Mouse (Mus musculus): ENCODE results near the gene Gramd1b.

Gene Gramd1b

DNA sequence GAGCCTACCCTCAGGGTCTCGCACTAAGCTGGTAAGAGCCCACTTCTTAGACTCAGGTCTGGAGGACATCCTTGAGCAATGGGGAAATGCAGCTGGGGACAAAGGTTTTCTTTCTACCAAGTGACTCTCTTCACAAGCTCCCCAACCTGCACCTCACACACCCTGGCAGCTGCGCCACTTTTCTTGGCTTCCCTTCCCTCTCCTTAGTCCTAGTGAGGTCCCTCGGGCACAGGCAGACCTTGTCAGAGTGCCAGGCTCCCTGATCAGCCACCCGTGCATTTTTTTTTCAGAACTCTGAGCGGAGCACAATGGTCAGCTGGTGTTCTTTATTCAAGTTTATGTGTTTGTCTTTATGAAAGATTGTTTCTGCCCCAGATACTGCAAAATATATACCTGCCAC, 194.5 kb downstream of the Gramd1b start:
- peak; percentile 42 for DNase-seq (ENCODE audit: low spot score)

DNA sequence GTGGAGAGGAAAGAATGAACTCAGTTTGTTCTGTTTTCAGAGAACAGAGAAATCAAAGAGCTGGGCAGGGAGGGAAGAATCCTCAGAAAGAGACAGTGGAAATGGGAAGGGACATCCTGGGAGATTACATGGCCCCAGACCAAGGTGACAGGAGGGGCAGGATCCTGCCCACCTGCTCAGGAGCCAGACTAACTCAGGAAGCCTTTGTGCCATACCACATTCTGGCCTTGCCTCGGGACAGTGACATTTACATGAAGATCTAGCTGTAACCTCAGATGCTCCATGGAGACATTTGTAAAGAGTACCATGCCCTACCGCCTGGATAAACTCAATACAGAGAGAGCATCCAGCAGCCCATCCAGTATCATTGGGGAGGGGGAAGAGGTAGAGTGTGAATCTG, 196.6 kb downstream of the Gramd1b start:
- no peak for DNase-seq (ENCODE audit: low spot score)

DNA sequence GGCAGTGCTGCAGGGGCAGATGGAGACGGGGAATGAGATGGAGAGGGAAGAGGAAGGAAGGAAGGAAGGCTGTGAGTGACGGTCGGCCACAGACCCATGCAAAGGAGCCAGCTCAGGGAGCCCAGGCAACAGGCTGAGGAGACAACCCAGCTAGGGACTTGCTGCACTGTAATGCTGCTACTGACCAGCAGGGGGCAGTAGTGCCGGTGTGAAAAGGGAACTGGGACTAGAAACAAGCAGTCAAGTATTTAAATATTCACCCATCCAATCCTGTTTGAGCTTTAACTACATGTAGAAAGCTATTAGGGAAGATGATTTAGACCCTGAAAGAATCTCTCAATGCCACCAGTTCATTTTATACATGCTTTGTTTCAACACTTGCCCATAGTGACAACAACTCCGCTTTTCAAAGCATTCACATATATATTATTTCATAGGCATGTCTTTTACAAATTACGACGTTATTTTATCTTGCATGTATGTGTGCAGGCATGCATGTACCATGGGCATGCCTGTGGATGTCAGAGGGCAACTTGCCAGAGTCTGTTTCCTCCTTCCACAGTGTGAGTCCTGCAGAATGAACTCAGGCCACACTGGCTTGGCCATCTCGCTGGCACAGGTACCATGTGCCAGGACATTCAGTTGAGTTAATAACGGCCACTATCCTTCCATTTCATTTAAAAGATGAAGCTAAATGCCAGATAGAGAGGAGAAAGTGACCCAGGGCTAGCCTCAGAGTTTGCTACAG, 197.4 kb downstream of the Gramd1b start:
- peak; percentile 79 for DNase-seq (ENCODE audit: low spot score)

DNA sequence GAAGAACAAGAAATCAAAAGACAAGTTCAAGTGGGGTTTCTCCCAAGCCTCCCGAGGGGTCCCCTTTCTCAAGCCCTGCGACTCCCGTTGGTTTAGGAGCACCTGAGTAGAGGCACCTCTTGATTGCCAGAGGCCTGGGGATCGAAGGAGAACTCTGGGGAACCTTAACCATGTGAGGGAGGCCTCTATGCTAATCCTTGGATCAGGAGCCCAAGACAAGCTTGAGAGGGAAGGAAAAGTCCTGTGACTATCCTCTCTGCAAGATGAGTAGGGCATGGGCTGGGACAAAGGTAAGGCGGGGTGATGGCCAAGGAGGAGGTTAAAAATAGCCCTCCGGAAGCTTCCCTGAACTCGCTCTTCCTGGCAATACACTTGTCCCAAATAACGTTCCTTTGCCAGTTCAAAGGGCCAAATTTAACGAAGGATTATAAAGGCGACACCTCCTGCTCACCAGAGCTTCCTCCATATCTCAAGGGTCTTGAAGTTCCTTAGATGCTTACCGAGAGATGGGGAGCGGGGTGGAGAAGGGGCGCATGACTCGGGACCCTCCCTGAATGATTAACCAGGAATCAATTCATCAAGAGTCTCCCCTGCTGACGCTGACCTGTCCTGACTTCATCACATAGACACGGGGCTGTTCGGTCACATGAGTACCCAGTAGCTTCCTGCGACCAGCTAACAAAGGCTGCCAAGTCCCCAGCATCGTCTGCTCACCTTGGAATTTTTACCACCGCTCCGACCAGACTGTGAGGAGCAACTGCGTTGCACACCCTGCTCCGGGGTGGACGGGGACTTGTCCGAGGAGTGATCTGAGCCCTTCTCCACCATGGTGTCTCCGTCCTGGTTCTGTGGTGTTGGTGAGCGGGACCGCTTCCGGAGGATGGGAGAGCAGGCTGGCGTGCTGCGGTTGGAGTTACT, 198.2 kb downstream of the Gramd1b start:
- no peak for DNase-seq (ENCODE audit: low spot score)

DNA sequence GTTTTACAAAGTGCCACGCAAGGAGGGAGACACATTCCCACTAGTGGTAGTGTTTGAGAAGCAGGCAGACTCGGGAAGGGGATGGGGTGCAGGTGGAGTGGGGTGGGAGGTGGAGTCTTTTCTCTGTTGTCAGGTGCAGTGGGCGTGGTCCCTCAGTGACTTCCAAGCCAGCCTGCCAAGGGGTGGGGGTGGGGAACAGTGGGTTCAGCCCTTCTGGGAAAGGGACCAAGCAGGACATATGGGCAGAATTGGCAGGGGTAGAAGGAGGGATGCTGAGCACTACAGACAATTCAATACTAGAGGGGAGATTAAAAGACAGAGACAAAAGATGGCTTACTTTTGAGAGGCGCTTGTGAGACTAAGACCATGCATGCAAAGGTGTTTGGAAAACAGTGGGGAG, 198.9 kb downstream of the Gramd1b start:
- no peak for DNase-seq (ENCODE audit: low spot score)

DNA sequence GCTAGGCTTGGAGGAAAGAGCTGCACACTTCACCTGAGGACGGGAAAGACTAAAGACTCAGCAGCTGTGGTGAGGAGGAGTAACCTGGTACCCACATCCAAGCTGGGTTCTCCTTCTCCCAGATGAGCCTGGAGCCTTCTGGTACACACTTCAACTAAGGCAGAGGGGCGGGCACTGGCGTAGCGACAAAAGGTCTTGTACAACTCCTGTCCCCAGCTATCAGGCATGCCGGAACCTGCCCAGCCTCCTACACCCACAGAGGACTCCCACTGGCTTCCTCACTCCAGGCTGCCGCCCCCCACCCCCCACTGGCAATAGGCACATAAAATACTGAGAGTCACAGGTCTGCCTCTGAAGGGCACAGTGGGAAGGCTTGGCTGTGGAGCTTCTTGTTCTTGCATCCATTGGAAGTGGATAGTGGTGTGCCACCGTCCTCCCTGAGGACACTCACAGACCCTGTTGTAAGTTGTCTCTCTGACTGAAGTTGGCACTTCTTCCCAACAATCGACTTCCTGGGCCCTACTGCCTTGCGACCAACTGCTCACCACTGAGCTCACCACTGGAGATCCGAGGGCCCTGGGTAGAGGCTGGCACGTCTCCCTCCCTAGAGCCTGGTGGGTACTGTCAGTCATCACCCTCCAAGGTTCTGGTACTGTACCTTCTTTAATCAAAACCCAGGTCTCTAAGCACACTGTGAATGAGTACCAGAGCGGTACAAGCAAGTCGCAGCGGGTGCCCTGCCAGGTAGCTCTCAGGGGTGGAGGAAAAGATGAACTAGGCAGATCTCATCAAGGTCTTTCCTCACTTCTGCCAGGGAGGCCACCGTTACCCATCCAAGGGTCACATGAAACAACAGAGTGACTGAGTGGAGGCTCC, 199.5 kb downstream of the Gramd1b start:
- no peak for DNase-seq (ENCODE audit: low spot score)

DNA sequence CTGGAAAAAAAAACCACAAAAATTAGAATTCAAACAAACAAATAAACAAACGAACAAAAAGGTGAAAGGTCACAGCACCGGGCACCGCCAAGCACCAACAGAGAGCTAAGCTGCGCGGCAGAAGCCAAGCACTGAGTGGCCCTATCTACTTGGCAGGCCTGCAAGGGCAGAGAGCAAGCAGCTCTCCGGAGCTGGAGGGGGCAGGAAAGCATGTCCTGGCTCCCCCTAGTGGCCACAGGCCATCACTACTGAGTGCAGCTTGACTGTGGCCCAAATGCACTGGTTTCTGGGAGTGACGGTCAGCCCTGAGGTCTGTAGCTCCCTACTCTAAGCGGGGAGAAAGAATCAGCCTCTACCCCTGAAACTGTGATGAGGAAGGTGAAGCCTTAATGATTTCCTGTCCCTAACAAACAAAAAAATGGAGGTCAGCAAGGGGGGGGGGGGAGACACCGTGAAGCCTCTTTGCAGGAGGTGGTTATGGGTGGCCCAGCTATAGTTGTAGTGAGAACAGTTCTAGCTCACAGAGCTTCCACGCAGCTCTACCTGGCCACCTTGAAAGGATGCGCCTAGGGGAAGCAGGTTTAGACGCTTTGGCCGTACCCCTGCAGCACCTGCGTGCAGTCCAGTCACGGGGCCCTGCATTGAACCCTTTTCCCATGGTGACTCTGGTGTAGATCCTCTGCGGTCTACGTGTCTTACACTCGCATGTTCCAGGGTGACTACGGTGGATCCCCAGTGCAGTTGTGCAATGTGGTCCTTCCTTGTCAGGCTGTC, 200.4 kb downstream of the Gramd1b start:
- peak; percentile 90 for DNase-seq (ENCODE audit: low spot score)

DNA sequence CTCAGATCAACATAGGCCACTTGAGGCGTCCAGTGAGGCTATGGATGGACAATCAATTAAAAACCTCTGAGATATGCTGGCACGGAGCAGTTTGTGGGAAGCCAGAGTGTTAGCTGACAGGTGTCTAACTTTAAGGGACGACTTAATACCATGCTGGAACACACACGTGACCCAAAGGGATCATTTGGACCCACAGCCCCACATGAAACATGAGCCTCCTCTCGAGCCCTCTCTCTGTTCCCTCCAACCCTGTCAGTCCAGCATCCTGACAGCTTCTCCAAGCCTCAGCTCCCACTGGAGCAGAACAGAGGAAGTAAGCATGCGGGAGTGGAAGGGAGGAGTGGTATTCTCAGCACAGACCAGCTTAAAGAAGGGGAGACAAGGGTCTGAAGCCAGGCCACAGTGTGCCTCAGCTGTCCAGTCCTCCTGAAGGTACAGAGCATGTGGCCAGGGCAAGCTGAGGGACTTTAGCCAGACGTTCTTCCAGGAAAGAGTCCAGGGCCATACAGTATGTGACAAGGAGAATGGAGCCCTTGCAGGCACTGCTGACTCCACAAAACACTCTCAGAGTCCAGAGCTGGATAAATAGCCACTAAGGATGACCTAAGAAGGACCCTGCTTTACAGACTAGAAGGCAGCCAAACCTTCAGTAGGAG, 204.8 kb downstream of the Gramd1b start:
- no peak for DNase-seq (ENCODE audit: low spot score)

DNA sequence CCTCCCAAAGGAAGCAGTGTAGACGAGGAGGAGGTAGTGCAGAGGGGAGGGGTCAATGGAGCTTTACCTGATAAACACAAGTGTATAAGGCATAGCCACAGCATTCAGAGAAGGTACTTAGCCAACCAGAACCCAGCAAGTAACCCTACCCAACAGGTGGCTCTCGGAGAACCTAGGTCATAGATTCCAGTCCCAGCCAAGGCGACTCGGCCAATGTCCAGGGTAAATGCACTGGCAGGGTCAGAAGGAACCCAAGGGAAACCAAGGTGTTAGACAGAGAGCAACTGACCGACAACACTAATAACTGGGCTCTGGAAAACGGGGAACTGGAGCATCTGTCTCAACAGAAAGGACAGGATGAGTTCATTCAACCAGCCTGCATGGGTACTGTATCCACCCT, 206.4 kb downstream of the Gramd1b start:
- no peak for DNase-seq (ENCODE audit: low spot score)

DNA sequence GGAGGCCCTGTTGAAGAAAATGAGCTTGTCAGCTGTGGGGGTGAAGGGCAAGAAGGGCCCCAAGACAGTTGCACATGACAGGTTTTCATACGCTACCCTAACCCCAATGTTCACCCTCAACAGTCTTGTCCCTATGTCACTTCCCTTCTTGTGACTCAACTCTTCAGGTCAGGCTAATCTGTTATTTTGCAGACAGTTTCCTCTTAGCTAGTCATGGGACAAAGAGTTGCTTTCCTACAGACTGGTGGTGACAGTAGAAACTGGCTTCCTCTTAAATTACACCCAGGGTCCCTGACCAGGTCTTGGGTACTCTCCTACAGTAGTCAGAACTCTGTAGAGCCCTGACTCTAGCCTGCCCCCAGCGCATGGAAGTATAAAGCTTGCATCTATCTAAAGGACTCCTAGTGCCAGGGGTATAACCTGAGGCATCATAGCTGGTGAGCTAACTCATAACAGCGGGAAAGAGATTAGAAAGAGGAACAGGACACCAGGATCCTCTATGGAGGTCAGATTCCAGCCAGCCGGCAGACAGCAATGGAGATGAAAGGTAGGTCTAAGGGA, 206.9 kb downstream of the Gramd1b start:
- no peak for DNase-seq (ENCODE audit: low spot score)

DNA sequence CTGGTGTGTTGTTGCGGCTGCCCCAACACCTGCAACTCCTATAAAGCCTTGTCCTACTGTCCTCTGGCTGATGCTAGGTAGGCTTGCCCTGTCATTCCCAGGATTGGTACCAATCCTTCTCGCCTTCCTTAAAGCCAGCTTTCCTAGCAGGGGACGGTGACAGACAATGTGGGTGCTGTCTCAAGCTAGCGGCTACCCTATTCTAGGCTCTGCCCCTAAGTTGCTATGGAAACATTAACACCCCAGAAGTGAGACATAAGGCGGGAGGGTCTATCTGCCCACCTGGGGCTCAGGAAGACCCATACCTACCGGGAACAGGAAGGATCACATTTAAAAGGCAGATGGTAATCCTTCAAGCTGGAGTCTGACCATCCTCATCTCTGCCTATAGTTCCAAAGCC, 207.4 kb downstream of the Gramd1b start:
- DNase-seq (ENCODE audit: low spot score), result no peak

DNA sequence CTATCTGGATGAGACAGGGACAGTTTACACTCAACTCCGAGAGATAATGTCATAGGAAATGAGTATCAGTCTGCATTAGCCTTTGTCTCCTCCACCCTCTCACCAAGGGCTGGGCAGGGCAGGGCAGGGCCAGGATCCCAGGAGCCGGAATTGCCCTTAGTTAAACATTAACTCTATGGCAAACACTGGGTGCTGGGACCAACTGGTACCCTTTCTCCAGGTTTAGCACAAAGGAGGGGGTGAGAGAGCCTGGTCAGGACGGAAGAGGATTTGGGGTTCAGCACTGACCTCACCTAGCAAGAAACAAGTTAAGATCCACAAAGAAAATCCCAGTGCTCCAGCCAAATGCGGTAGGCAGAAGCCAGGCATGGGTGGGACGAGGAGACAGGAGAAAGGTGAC, 208.0 kb downstream of the Gramd1b start:
- DNase-seq (ENCODE audit: low spot score), result no peak

DNA sequence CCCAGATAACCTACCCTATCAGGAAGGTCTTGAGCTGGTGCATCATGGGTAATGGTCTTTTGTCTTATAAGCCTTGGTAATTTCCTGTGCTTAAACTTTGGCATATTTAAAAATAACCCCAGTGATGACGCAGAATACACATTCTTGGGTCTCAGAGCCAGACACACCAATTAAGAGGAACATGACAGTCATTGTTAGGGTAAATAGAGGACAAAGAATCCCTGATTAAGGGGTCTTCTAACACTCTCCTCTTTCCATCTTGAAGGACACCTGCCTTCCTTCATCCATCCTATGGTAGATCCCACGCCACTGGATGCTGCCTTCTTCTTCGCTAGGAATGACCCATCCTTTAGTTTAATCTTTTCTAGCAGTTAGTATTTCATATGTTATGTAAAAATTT, 208.8 kb downstream of the Gramd1b start:
- DNase-seq (ENCODE audit: low spot score), result no peak

DNA sequence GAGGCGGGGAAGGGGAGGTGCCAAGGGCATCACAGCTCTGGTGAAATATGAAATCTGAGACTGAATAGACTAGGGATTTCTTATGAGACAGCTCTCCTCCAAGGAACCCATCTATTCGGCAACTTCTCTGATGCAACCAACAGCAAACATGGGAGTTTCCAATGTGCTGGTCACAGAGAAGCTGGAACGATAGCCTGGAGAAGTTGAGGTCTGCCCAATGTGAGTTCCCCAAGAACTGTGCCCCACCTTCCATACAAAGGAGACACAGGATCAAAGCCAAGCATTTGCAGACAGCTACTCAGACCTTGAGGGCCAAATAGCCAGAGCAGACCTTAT, 209.5 kb downstream of the Gramd1b start:
- no peak for DNase-seq (ENCODE audit: low spot score)

DNA sequence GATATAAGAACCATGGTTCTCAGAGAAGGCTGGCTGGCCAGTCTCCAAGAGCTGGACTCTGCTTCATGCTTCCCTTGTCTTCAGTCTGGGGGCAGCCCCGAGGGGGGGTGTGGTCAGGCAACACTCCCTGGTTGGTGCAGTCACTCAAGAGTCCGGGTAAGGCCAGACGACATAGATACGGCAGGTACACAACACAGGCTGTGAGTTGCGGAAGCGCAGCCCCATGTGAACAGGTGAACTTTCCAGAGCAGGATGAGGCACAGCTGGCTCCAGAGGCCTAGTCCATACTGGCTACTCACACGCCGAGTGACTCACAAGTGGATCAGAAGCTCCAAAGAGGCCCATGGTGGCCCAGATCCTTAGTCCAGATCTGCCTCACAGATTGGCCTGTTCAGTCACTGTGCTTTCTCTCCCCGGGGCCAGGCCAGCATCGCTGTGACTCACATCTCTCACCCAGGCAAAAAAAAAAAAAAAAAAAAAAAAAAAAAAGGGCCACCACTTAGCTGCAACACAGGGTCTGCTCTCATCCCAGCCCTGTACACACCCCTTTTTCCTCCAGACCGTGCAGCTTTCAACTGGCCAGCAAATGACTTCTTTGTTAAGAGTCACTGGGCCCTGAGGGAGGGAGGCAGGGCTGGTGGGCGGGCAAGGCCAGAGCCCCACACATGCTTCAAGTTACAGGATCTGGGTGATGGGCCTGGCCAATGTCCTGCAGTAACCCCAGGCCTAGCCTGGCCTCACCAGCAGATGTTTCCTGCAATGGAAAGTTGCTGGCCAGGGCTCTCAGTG, 210.1 kb downstream of the Gramd1b start:
- DNase-seq (ENCODE audit: low spot score), result peak; percentile 61

DNA sequence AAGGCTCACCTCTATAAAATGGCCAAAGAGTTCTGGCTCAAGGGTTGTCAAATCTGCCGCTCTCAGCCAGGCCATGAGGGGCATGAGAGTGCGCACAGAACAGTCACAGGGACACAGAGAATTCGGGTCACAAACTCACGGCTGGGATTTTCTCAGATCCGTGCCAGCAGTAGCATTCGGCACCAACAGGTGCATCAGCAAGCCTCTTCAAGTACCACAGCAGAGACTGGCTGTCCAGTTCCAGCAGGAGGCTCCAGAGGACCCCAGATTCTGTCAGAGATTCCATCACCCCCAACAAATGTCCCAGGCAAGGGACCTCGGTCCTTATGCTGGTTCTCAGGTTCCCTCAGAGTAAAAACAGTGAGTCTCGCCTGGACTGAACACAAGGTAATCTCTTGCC, 210.8 kb downstream of the Gramd1b start:
- DNase-seq (ENCODE audit: low spot score), result no peak

DNA sequence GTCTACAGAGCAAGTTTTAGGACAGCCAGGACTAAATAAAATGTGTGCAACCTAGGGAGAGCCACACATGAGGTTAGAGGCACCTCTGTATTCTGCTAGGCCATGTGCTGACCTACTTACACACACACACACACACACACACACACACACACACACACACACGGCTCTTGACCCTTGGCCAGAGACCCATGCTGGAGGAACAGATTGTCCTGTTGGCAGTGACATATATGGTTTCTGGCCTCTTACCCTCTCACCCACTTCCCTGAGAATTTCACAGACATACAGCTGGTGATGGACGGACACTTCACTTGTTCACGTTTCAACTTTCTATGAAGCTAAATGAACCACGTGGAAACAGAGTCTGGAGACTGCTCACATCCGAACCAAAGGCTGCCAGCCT, 212.4 kb downstream of the Gramd1b start:
- DNase-seq (ENCODE audit: low spot score), result no peak

DNA sequence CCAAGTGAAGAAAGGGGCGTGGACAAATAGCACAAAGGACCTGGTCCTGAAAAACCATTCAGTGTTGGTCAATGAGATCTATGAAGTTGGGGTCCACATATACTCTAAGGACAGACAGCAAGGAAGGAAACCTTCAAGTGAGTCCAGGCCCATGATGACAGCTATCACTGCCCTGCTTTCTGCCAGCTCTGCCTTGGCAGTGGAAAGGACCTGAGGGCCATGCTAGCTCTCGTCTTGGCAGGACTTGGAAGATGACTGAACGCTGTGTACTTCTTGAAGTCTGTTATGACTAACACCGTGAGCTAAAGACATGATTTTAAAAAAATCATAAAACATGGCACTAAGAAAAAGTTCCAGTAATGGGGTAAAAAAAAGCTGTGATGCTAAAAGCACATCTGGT, 213.4 kb downstream of the Gramd1b start:
- no peak for DNase-seq (ENCODE audit: low spot score)

DNA sequence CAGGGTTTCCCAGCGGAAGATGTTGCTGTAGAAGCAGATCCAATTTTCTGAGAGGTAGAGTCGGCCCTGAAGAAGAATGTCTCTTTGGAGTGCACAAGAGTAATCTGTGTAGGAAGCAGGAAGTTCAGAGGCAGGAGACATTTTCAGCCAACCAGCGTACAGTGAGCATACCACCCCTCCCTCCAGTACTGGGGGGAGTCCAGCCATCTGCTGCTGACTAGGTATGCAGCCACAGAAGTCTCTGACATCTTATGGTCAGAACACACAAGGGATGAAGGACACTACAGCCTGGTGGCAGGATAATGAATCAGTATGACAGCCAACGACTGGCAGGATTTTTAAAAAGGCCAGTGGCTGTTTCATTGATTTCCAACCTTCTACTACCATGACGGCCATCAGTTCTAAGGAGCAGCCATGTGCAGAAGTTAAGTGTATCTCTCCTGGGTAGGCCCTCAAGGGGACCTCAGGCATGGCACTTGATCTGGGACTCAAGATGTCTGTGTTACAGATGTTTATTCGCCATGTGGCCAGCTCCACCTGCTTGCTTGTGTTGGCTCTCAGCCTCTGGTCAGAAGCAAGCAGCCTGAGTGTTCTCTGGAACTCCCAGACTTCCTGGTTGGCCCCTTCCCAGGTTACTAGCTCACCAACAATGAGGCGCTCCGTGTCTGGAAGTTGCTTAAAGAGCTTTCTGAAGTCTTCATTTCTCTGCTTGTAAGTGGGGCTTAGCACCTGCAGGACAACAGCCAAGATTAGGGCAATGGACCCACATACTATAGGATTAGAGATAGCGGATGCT, 214.1 kb downstream of the Gramd1b start:
- DNase-seq (ENCODE audit: low spot score), result no peak
